In genomic region chr17:29770914-29771313, GRCm38 (mm10) we compare ENCODE assay signal across 12 mouse cellular contexts.
"Had no signal": no experiment of that assay in that cellular context is flagged by ENCODE, and none has a peak within 500 bp of the region (broad histone marks: within the 10 kb centered on the region; RNA-seq: fewer than 3 reads in every experiment).

No protein-coding gene starts in this region.

- H3K4me2 ChIP-seq: intestine, embryonic 15.5 days; liver, embryonic 13.5 days; midbrain, embryonic 11.5 days had no signal

- H3K27me3 ChIP-seq: intestine, embryonic 15.5 days had no signal

- H3K9ac ChIP-seq: intestine, embryonic 15.5 days; liver, embryonic 13.5 days had no signal

- H3K36me3 ChIP-seq: intestine, embryonic 15.5 days; liver, embryonic 13.5 days had no signal

- H3K27ac ChIP-seq: intestine, embryonic 15.5 days; layer of hippocampus, adult 2 months; liver, embryonic 13.5 days had no signal

- H3K4me3 ChIP-seq: intestine, embryonic 15.5 days; layer of hippocampus, adult 2 months; liver, embryonic 13.5 days had no signal

- H3K9me3 ChIP-seq: intestine, embryonic 15.5 days; liver, embryonic 13.5 days had no signal

- DNase-seq: kidney, adult 2 months; kidney, postnatal 25 days; layer of hippocampus, adult 9-11 months; liver, embryonic 13.5 days; lung, adult 2 months; lung, postnatal 14 days; lung, postnatal 4 days; midbrain, embryonic 14.5 days had no signal

- ATAC-seq: hindbrain, embryonic 16.5 days; intestine, embryonic 15.5 days had no signal
